Mouse (Mus musculus) neural tube, embryonic 11.5 days (tissue): ENCODE measurements around the gene Rap2b. TPM values are rescaled to one million over a fixed set of nuclear protein-coding genes. Genes with fewer than 3 reads are reported as not detected.

Source experiments
- ATAC-seq: fragments of 200-750 bp; cut with Nextera tagmentation; 2 replicates; pipeline ENCODE4 v1.8.0; 2017; ENCODE audit warnings: moderate number of reproducible peaks, mild to moderate bottlenecking, moderate TSS enrichment, moderate library complexity; ENCODE audit not compliant: insufficient read depth, low FRiP score, low TSS enrichment
- DNase-seq: peaks from one replicate; pipeline ENCODE4 v3.0.0-alpha.2; 2015; ENCODE audit warnings: low spot score
- H3K27ac ChIP-seq: fragments of 300-500 bp; sonication (generic); 2 replicates; pipeline ENCODE4 v1.5.1; 2014; ENCODE audit warnings: low read depth, mild to moderate bottlenecking, low read length
- H3K27me3 ChIP-seq: fragments of 300-500 bp; sonication (generic); 2 replicates; pipeline ENCODE4 v1.6.1; 2014; ENCODE audit warnings: mild to moderate bottlenecking, low read length, mixed read lengths; ENCODE audit not compliant: control insufficient read depth, insufficient read depth
- H3K36me3 ChIP-seq: fragments of 300-500 bp; sonication (generic); 2 replicates; pipeline ENCODE4 v1.6.1; 2014; ENCODE audit warnings: mild to moderate bottlenecking, low read length, moderate library complexity, mixed read lengths; ENCODE audit not compliant: control insufficient read depth, insufficient read depth
- H3K4me1 ChIP-seq: fragments of 300-500 bp; sonication (generic); 2 replicates; pipeline ENCODE4 v1.6.1; 2014; ENCODE audit warnings: low read length, mixed read lengths; ENCODE audit not compliant: control insufficient read depth, insufficient read depth
- H3K4me2 ChIP-seq: fragments of 300-500 bp; sonication (generic); 2 replicates; pipeline ENCODE4 v1.6.1; 2014; ENCODE audit warnings: low read depth, mild to moderate bottlenecking, moderate library complexity
- H3K4me3 ChIP-seq: fragments of 300-500 bp; sonication (generic); 2 replicates; pipeline ENCODE4 v1.5.1; 2014; ENCODE audit warnings: low read depth, low read length
- H3K9ac ChIP-seq: fragments of 300-500 bp; sonication (generic); 2 replicates; pipeline ENCODE4 v1.6.1; 2014; ENCODE audit warnings: mild to moderate bottlenecking, low read length
- H3K9me3 ChIP-seq: fragments of 300-500 bp; sonication (generic); 2 replicates; pipeline ENCODE4 v1.6.1; 2016; ENCODE audit warnings: low read length; ENCODE audit not compliant: control insufficient read depth
- WGBS: fragments of 180-500 bp; shearing (Covaris S2); extraction: QIAGEN DNeasy Blood & Tissue Kit; methylation state at CpG from one replicate; pipeline ENCODE4 v1.1.7; 2014; 5-methylcytosine and 5-hydroxymethylcytosine counted together
- polyA plus RNA-seq: library from polyadenylated mRNA; unstranded; fragments of >200 nt; fragmentation: Nextera tagmentation; extraction: Ambion mirVana; gene quantifications from 2 replicates; pipeline ENCODE4 v1.2.1, GENCODE M21; 2014

The Rap2b gene
- polyA plus RNA-seq, 1 experiment from 2014 or later = 13.0 TPM

- 92% methylated on average over 3 of the region's 3 CpGs for WGBS
- Histone ChIP-seq H3K36me3 (no peaks in the 10 kb centered on the region), H3K4me1 (no peaks in the 10 kb centered on the region), H3K27ac (no peak overlapping the region), H3K9ac (no peak overlapping the region), H3K4me2 (no peak overlapping the region), H3K4me3 (no peak overlapping the region), H3K9me3 (no peaks in the 10 kb centered on the region), H3K27me3 (no peaks in the 10 kb centered on the region)
- DNase-seq (no peak), ATAC-seq (no peak)
These were observed 33.9 kb downstream of the Rap2b start for GRCm38 (mm10) chr3:61395382-61395781.

GRCm38 (mm10) chr3:61396728-61397127, 35.3 kb downstream of the Rap2b start:
- Histone ChIP-seq H3K36me3 (no peaks in the 10 kb centered on the region), H3K9ac (no peak overlapping the region), H3K4me3 (no peak overlapping the region), H3K4me2 (no peak overlapping the region), H3K4me1 (no peaks in the 10 kb centered on the region), H3K27ac (no peak overlapping the region), H3K9me3 (no peaks in the 10 kb centered on the region), H3K27me3 (no peaks in the 10 kb centered on the region)
- 27% methylated on average over 2 of the region's 2 CpGs for WGBS
- ATAC-seq (peak; percentile 22; the same call in 1 of the 2 replicates), DNase-seq (peak; percentile 10)

GRCm38 (mm10) chr3:61400823-61401387, 39.5 kb downstream of the Rap2b start:
- no peak overlapping the region for H3K4me3 ChIP-seq
- no peaks in the 10 kb centered on the region for H3K36me3 ChIP-seq
- H3K4me2 ChIP-seq = no peak overlapping the region
- DNase-seq (no peak), ATAC-seq (no peak)
- no peak overlapping the region for H3K27ac ChIP-seq
- H3K27me3 ChIP-seq = no peaks in the 10 kb centered on the region
- H3K4me1 ChIP-seq = no peaks in the 10 kb centered on the region
- H3K9ac ChIP-seq = no peak overlapping the region
- WGBS = 86% methylated on average over 1 of the region's 1 CpGs
- H3K9me3 ChIP-seq = no peaks in the 10 kb centered on the region

GRCm38 (mm10) chr3:61406921-61407320, 45.5 kb downstream of the Rap2b start:
- no peak overlapping the region for H3K4me2 ChIP-seq
- no peaks in the 10 kb centered on the region for H3K9me3 ChIP-seq
- WGBS = 81% methylated on average over 4 of the region's 4 CpGs
- no peaks in the 10 kb centered on the region for H3K27me3 ChIP-seq
- no peak overlapping the region for H3K9ac ChIP-seq
- no peak for DNase-seq
- no peak for ATAC-seq
- no peaks in the 10 kb centered on the region for H3K4me1 ChIP-seq
- H3K36me3 ChIP-seq = no peaks in the 10 kb centered on the region
- H3K4me3 ChIP-seq = no peak overlapping the region
- no peak overlapping the region for H3K27ac ChIP-seq

- WGBS = 83% methylated on average over 6 of the region's 6 CpGs
- DNase-seq = no peak
- no peak overlapping the region for H3K4me2 ChIP-seq
- no peak overlapping the region for H3K9ac ChIP-seq
- ATAC-seq = no peak
- H3K36me3 ChIP-seq = no peaks in the 10 kb centered on the region
- H3K27me3 ChIP-seq = no peaks in the 10 kb centered on the region
- H3K4me3 ChIP-seq = no peak overlapping the region
- H3K4me1 ChIP-seq = no peaks in the 10 kb centered on the region
- H3K9me3 ChIP-seq = no peaks in the 10 kb centered on the region
- no peak overlapping the region for H3K27ac ChIP-seq
These were observed 48.2 kb downstream of the Rap2b start for GRCm38 (mm10) chr3:61409683-61410082.

GRCm38 (mm10) chr3:61415883-61416282, 54.4 kb downstream of the Rap2b start:
- Histone ChIP-seq H3K4me2 (no peak overlapping the region), H3K27ac (no peak overlapping the region), H3K4me1 (no peaks in the 10 kb centered on the region), H3K27me3 (no peaks in the 10 kb centered on the region), H3K9ac (no peak overlapping the region), H3K9me3 (no peaks in the 10 kb centered on the region), H3K4me3 (no peak overlapping the region), H3K36me3 (no peaks in the 10 kb centered on the region)
- no peak for DNase-seq
- ATAC-seq = peak; percentile 31; the same call in 1 of the 2 replicates
- WGBS = 76% methylated on average over 1 of the region's 1 CpGs

Other genes with a start within 250 kb of the Rap2b start
- not detected in 2 replicates for gene B430305J03Rik, start 4.3 kb downstream of the Rap2b start, polyA plus RNA-seq